Mouse (Mus musculus) cerebellum, adult 2 months (tissue): Measurements from ENCODE around the gene Alox12. TPM values are rescaled to one million over a fixed set of nuclear protein-coding genes. Genes with fewer than 3 reads are reported as not detected.

Source experiments
- DNase-seq, 2 experiments: peaks; one replicate each; pipeline ENCODE4 v3.0.0; 2021
- H3K27ac ChIP-seq: fragments of 200-500 bp; 2 replicates; pipeline ENCODE4 v1.5.1; 2012; ENCODE audit warnings: low read length, control low read depth, inconsistent platforms; ENCODE audit not compliant: insufficient read depth
- H3K27me3 ChIP-seq: fragments of 200-500 bp; 2 replicates; pipeline ENCODE4 v1.6.1; 2012; ENCODE audit warnings: inconsistent platforms, mild to moderate bottlenecking, low read length, moderate library complexity; ENCODE audit not compliant: control insufficient read depth, insufficient read depth
- H3K4me1 ChIP-seq: fragments of 200-500 bp; 2 replicates; pipeline ENCODE4 v1.6.1; 2011; ENCODE audit warnings: low read length; ENCODE audit not compliant: control insufficient read depth, insufficient read depth
- H3K4me3 ChIP-seq: fragments of 200-500 bp; replicated peaks from 2 replicates; pipeline ENCODE3; 2011; ENCODE audit warnings: mild to moderate bottlenecking, low read depth, low read length, control low read depth; ENCODE audit not compliant: insufficient read depth
- CTCF ChIP-seq: fragments of 200-500 bp; IDR thresholded peaks from 2 replicates; pipeline ENCODE4 v1.5.1; 2011; ENCODE audit warnings: low read depth, mild to moderate bottlenecking, control low read depth, low read length, moderate library complexity, borderline replicate concordance; ENCODE audit not compliant: insufficient read depth
- POLR2A ChIP-seq: fragments of 200-500 bp; IDR thresholded peaks from 2 replicates; pipeline ENCODE4 v1.6.1; 2011; ENCODE audit warnings: low read length, control low read depth, borderline replicate concordance; ENCODE audit not compliant: insufficient read depth
- WGBS: fragments of 180-500 bp; shearing (Covaris S2); methylation state at CpG from one replicate; pipeline ENCODE4 v1.1.7; 2018; 5-methylcytosine and 5-hydroxymethylcytosine counted together
- polyA plus RNA-seq: library from polyadenylated mRNA; depleted of rRNA; stranded (reverse); fragments of >200 nt; gene quantifications from 2 replicates; pipeline ENCODE4 v1.2.3, GENCODE M21; 2012

The Alox12 gene
- polyA plus RNA-seq, 1 experiment: 1.2 TPM

DNA sequence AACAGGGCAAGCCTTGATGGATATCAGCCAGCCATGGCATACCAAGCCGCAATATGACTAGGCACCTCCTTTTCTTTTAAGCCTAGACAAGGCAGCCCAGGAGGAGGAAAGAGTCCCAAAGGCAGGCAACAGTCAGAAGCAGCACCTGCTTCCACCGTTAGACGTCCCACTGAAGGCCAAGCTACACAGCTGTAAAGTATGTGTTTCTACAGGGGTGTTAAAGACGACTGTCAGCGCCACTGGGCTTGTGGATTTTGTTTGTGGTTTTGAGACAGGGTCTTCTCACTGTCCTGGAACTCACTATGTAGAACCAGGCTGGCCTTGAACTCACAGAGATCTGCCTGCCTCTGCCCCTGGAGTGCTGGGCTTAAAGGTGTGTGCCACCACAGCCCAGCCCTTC lies 30.5 kb upstream of the Alox12 start:
- TF ChIP-seq CTCF (no peak), POLR2A (no peak)
- H3K27me3 ChIP-seq: no peaks in the 10 kb centered on the region
- H3K27ac ChIP-seq: no peak overlapping the region
- WGBS: 81% methylated on average over 5 of the region's 5 CpGs
- DNase-seq: no peak
- H3K4me3 ChIP-seq: no peak overlapping the region
- H3K4me1 ChIP-seq: no peaks in the 10 kb centered on the region

DNA sequence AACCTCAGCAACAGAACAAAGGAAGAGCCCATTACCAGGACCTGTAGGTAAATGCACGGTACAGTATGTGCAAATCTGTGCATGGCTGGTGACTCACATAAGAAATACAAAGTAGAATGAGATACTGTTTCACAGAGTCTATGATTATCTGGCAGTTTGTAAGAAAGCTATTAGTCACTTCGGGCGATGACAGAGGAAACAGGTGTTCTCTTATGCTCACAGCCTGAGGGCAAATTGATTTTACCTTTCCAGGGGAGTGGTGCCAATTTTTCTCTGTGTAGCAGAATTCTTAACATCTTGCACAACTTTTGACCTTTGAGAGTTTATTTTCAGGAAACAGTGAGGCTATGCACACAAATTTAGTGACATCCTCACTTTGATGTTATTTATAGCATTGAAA lies 29.6 kb upstream of the Alox12 start:
- TF ChIP-seq CTCF: no peak
- TF ChIP-seq POLR2A: no peak
- no peak overlapping the region for H3K4me3 ChIP-seq
- no peaks in the 10 kb centered on the region for H3K4me1 ChIP-seq
- 41% methylated on average over 3 of the region's 3 CpGs for WGBS
- H3K27me3 ChIP-seq: no peaks in the 10 kb centered on the region
- no peak for DNase-seq
- H3K27ac ChIP-seq: no peak overlapping the region

DNA sequence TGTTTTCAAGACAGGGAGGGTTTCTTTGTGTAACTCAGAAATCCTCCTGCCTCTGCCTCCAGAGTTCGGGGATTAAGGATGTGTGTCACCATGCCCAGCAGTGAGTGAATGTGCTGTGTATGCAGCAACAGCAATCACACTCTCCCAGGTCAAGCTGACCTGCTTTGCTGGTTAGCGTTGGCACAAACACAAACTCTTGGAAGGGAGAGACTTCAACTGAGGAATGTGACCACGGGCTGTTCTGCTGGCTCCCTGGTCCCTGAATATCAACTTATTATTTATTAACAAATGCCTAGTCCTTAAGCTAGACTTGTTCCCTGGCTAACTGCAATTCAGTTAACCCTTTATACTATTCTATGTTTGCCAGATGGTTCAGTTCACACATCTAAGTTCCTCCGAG lies 28.5 kb upstream of the Alox12 start:
- Histone ChIP-seq H3K27me3 (no peaks in the 10 kb centered on the region), H3K4me1 (no peaks in the 10 kb centered on the region), H3K27ac (no peak overlapping the region), H3K4me3 (no peak overlapping the region)
- WGBS: 77% methylated on average over 4 of the region's 4 CpGs
- TF ChIP-seq POLR2A (no peak), CTCF (no peak)
- no peak for DNase-seq

DNA sequence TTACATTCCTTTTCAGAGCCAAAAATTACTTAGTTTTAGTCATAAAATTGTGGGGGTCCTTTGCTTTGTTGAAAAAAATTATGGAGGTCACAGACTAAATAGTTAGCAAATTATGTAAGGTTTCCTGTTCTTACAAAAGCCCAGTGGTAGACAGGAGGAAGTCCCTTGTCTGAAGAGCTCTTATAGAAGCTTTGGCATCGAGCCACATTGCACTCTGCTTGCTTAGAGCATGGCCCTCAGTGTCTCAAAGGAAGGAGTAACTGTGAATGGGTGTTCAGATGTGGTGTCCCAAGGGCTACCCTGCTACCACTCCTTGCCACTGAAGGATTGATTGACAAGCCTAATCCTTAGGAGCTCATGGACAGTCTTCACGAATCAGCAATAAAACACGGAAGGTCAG lies 25.3 kb upstream of the Alox12 start:
- Histone ChIP-seq H3K4me3 (no peak overlapping the region), H3K4me1 (no peaks in the 10 kb centered on the region), H3K27me3 (no peaks in the 10 kb centered on the region), H3K27ac (no peak overlapping the region)
- no peak for DNase-seq
- TF ChIP-seq CTCF (no peak), POLR2A (no peak)
- whole genome bisulfite sequencing: 74% methylated on average over 3 of the region's 3 CpGs

DNA sequence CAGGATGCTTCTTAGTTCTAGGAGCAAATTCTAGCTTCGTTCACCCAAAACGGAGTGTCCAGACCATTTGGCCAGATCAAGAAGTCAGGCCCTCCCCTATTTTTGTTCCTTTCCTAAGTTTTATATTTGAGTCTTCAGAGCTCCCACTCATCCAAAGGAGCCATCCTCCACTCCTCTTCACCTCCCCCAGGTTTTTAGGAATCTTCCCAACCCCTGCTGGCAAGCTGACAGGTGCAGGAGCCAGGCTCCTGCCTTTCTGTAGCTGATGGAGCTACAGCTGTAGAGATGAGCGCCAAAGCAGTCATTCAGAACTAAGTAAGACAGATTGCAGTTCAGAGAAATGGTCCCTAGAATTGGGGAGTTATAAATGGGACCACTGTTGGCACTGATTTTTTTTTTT lies 23.8 kb upstream of the Alox12 start:
- no peaks in the 10 kb centered on the region for H3K27me3 ChIP-seq
- 19% methylated on average over 3 of the region's 3 CpGs for WGBS
- H3K4me3 ChIP-seq: no peak overlapping the region
- no peak for TF ChIP-seq CTCF
- TF ChIP-seq POLR2A: no peak
- no peaks in the 10 kb centered on the region for H3K4me1 ChIP-seq
- no peak for DNase-seq
- no peak overlapping the region for H3K27ac ChIP-seq

DNA sequence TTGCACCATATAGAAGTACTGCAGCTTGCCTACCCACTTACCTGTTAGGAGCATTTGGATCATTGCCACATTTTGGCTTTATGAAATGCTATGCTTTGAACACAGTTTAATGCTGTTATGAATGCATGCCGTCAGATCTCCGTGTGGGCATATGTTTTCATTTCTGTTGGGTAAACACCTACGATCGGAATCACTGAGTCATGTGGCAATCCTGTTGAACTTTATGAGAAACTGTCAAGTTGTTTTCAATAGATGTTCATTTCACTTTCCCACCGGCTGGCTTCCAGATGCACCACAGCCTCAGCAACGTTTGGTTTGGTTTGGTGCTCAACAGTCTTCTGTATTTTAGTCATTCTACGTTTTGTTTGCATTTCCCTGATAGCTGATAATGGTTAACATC lies 16.5 kb upstream of the Alox12 start:
- no peak for DNase-seq
- TF ChIP-seq CTCF (no peak), POLR2A (no peak)
- H3K4me3 ChIP-seq: no peak overlapping the region
- 86% methylated on average over 7 of the region's 7 CpGs for WGBS
- 0 out of 2 replicates have a peak, but pooled peaks cover 3% of the 10 kb centered on the region for H3K4me1 ChIP-seq
- H3K27me3 ChIP-seq: no peaks in the 10 kb centered on the region
- no peak overlapping the region for H3K27ac ChIP-seq

DNA sequence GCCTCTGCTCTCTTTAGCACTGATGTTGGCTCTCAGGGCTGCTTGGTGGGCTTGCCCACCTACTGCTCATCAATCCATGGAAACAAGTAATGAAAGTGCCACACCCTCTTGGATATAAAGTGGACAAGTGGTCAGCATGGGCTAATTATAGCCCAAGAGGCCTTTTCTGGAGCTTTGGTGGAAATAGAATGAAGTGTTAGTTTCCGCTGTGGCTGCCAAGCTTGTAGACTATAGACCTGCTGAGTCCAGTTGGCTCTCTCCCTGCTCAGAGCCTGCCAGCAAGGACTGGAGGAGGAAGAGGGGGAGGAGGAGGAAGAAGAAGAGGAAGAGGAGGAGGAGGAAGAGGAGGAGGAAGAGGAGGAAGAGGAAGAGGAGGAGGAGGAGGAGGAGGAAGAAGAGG lies 11.3 kb upstream of the Alox12 start:
- no peak overlapping the region for H3K27ac ChIP-seq
- H3K4me1 ChIP-seq: peaks cover 10% of the 10 kb centered on the region
- peak in 1 of 2 experiments; percentile 55 for DNase-seq
- WGBS: 12% methylated on average over 1 of the region's 1 CpGs
- no peak overlapping the region for H3K4me3 ChIP-seq
- no peaks in the 10 kb centered on the region for H3K27me3 ChIP-seq
- TF ChIP-seq POLR2A (no peak), CTCF (no peak)

DNA sequence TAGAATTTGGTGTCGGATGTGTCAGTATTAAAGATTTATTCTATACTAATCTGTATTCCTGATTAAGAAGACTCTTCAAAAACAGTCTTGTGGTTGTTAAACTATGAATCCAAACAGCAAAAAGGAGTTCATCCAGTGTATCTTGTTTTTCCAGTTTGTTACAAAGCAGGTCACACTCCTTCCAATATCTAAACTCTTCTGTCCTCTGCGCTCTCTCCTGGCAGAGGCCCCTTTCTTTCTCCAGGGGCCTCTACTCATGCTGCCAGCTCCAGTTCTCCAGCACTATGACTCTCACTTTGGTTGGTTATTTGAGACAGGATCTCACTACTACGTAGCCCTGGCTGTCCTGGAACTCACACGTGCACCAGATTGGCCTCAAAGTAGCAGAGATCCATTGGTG lies 10.7 kb upstream of the Alox12 start:
- H3K4me3 ChIP-seq: no peak overlapping the region
- TF ChIP-seq POLR2A (no peak), CTCF (no peak)
- no peak overlapping the region for H3K27ac ChIP-seq
- no peaks in the 10 kb centered on the region for H3K27me3 ChIP-seq
- 41% methylated on average over 4 of the region's 4 CpGs for WGBS
- H3K4me1 ChIP-seq: peaks cover 10% of the 10 kb centered on the region
- no peak for DNase-seq
